Mouse (Mus musculus): ENCODE measurements around the gene Slc22a4.

GRCm38 (mm10) chr11:54006901-54007300 is 21.0 kb downstream of the Slc22a4 start:
- no peak for TF ChIP-seq POLR2A (IDR thresholded peaks at IDR 0.05; ENCODE audit: low read depth, low read length)
- TF ChIP-seq CTCF (IDR thresholded peaks at IDR 0.05; ENCODE audit: borderline replicate concordance, insufficient read depth, low read length): no peak
